Mouse (Mus musculus) neutrophil, adult 65 days (primary cell): ENCODE measurements around the gene Hpcal4. TPM values are rescaled to one million over a fixed set of nuclear protein-coding genes. Genes with fewer than 3 reads are reported as not detected.

Experiments
- total RNA-seq: library from RNA; stranded (reverse); gene quantifications from 2 replicates; pipeline ENCODE4 v1.2.4, GENCODE M21; 2023

The Hpcal4 gene
- not detected in 2 replicates for total RNA-seq

GRCm38 (mm10) chr4:123182328-123183238, at the start of gene Hpcal4:
TSS of gene Hpcal4 (plus strand) at chr4:123183227.

GRCm38 (mm10) chr4:123139513-123140154, 43.4 kb upstream of the Hpcal4 start, which contains the start of gene Ppie:
TSS of gene Ppie (minus strand) at chr4:123139951.

GRCm38 (mm10) chr4:123201186-123202093, 18.4 kb downstream of the Hpcal4 start, which contains the start of gene Nt5c1a:
TSS of gene Nt5c1a (plus strand) at chr4:123201504.

GRCm38 (mm10) chr4:123233492-123234084, 50.6 kb downstream of the Hpcal4 start, which contains the start of gene Heyl:
TSS of gene Heyl (plus strand) at chr4:123233556.

Other genes starting within 250 kb of the Hpcal4 start
- gene Mfsd2a, start 222.0 kb upstream of the Hpcal4 start, total RNA-seq = 0.25 TPM in 1 of 2 replicates, not detected in the other
- 0.60 and 1.00 TPM in 2 replicates for gene Mycl, start 187.6 kb upstream of the Hpcal4 start, total RNA-seq
- 4.1 and 7.0 TPM in 2 replicates for gene Trit1, start 166.6 kb upstream of the Hpcal4 start, total RNA-seq
- gene Bmp8b, start 78.1 kb upstream of the Hpcal4 start, total RNA-seq = not detected in 2 replicates
- not detected in 2 replicates for gene Oxct2b, start 67.0 kb upstream of the Hpcal4 start, total RNA-seq
- 16.3 and 18.4 TPM in 2 replicates for gene Ppie, start 43.3 kb upstream of the Hpcal4 start, total RNA-seq
- gene Nt5c1a, start 18.3 kb downstream of the Hpcal4 start, total RNA-seq = not detected in 2 replicates
- gene Heyl, start 50.3 kb downstream of the Hpcal4 start, total RNA-seq = 0.09 TPM in 1 of 2 replicates, not detected in the other
- gene Pabpc4, start 79.1 kb downstream of the Hpcal4 start, total RNA-seq = 32.1 and 41.8 TPM in 2 replicates
- gene Oxct2a, start 140.4 kb downstream of the Hpcal4 start, total RNA-seq = 0.23 TPM in 1 of 2 replicates, not detected in the other
- gene Bmp8a, start 160.0 kb downstream of the Hpcal4 start, total RNA-seq = 0.73 and 0.77 TPM in 2 replicates